Mouse (Mus musculus): ENCODE results near the gene Diexf.

Diexf gene

DNA sequence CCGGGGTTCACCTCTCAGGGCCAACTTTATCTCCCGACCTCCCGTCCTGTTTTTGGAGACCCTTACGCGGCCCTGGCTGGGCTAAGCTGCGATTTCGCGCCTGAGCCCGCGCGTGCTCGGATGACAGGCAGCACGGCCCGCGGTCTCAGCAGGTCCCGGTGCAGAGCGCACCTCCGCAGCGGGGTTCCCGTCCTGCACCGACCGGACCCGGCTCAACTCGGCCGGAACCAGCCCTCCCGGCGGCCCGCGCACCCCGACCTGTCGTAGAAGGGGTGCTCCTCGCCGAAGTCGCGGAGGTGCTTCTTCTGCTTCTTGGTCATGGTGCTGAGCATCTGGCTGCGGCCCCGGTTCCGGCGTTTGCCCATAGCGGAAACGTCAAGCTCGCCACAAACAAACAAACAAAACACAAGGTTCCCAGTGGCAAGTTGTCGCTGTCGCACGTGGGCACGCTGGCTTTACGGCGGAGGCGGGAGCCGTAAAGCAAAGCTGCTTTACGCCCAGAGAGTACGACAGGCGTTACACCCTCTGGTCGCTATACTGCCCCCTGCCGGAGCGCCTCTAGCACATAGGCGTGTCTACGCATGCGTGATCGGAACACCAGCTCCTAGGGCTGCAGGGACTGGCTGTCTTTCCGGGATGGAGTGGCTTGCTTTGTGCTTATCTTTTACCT, at the start of gene Diexf:
TSS of gene Diexf (minus strand) at position 487 of the 670 bp plus-strand sequence.
- ATAC-seq (ENCODE audit: insufficient number of reproducible peaks, low FRiP score, low TSS enrichment), result peak; percentile 95

GRCm38 (mm10) chr1:193174143-193174733, 44.2 kb upstream of the Diexf start:
- ATAC-seq (ENCODE audit: insufficient number of reproducible peaks, low FRiP score, low TSS enrichment), result no peak

GRCm38 (mm10) chr1:193173810-193174129, 43.7 kb upstream of the Diexf start:
- ATAC-seq (ENCODE audit: insufficient number of reproducible peaks, low FRiP score, low TSS enrichment), result no peak

DNA sequence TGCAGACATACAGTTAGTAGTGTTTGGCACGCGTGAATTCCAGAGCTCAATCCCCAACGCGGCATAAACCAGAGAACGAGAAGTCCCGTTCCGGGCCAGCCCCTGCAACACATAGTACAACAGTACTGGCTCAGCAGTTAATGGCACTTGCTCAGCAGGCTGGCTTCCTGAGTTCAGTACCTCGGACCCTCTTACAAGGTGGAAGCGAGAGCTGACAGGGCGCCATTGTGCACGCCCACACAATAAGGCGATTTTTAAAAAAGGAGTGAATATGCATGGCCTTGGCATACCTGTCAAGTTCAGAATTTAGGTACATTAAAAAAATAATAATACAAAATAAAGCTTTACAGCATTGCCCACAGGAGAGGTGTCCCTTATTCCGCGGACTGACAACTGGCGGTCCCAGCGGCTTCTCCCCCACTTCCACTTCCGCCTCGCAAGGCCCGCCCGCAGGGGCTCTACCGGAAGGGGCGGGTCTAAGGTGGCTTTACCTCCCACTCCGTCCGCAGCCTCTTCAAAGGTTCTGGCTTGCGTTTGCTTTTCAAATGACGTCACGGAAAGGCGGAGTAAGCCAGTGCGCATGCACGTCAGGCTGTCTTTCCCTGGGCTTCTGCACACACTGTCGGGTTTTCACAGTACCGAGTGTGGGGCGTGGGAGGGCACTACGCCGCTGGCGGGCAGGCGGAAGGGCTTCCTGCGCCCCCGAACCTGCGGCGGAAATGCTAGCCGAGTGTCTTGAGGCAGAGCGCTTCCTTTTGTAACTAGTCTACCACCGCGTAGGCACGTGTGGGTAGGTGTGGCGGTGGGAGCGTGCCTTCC, 43.1 kb upstream of the Diexf start:
- peak; percentile 94 for ATAC-seq (ENCODE audit: insufficient number of reproducible peaks, low FRiP score, low TSS enrichment)

DNA sequence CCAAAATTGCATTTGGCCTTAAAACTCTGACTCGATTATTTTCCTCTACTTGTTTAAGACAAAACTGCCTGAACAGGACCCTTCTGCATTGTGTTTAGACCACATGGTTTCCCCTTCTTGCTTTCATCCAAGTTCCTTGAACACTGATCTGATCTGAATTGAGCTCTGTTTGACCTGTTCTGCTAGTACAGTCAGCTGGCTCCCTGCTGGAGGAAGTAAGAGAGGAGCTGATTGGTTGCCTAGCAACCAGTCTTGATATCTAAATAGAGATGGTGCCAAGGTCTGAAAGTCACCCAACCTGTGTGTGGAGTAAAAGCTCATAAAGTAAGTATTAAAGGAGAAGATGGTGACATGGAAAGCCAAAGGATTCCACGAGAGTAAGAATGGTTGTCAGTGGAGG, 39.8 kb upstream of the Diexf start:
- no peak for ATAC-seq (ENCODE audit: insufficient number of reproducible peaks, low FRiP score, low TSS enrichment)

DNA sequence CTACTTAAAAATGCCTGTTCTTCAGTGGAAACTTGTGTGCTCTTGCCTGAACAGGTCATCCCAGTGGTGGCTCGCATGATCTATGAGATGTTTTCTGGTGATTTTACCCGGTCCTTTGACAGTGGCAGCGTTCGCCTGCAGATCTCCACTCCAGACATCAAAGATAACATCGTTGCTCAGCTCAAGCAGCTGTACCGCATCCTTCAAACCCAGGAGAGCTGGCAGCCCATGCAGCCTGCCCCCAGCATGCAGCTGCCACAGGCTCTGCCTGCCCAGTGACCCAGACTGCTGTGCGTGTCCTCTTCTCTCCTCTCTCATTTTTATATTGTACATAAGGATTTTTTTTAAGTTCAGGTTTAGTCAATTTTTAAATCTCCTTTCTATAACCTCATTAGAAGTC, 39.2 kb upstream of the Diexf start:
- no peak for ATAC-seq (ENCODE audit: insufficient number of reproducible peaks, low FRiP score, low TSS enrichment)

DNA sequence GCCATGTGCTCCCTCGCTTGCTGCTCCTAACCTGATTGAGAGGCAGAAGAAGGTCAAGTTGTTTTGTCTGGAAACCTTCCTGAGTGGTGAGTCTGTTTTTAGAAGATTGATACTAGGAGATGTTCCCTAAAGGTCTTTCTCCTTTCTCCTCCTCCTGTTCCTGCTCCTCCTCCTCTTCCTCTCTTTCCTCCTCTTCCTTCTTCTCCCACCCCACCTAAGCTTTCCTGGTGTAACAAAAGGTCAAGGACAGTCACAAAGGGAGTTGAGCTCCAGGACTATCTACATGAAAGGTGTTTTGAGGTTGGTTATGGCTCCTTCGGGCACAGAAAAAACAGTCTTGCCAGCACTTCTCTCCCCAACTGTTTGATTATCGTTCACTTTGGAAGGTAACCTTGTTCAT, 37.7 kb upstream of the Diexf start, which contains the start of gene A130010J15Rik:
TSS of gene A130010J15Rik (plus strand) at position 301 of the 400 bp plus-strand sequence.
- ATAC-seq (ENCODE audit: insufficient number of reproducible peaks, low FRiP score, low TSS enrichment), result no peak

DNA sequence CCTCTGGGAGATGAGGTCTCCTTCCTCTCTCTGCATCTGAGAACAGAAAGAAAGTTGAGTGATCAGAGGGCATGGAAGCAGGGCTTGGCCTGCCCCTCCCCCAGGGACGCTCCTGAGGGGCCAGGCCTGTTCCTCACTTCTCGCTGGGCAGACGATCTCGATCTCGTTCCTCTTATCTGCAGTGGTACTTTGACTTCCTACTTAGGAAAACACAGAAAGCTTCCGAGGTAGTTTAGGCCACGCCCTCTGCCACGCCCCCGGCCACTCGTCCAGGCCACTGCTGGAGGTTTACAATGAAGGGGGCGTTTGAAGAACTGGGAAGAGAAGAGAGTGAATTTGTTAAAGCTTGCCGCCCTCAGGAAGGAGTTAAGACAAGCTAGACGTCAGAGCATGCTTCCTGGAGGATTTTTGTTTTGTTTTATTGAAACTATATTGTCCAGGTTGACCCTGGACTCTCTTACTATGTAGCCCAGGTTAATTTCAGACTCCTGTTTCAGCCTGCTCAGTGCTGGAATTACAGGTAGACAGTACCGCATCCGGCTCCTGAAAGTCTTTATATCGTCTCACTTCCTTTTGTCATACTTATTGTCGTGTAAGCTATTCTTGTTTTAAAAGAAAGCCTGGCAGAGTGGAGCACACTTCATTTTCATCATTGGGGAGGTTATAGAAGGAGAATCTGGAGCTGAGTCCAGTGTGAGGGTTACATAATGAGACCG, 30.4 kb upstream of the Diexf start:
- no peak for ATAC-seq (ENCODE audit: insufficient number of reproducible peaks, low FRiP score, low TSS enrichment)

DNA sequence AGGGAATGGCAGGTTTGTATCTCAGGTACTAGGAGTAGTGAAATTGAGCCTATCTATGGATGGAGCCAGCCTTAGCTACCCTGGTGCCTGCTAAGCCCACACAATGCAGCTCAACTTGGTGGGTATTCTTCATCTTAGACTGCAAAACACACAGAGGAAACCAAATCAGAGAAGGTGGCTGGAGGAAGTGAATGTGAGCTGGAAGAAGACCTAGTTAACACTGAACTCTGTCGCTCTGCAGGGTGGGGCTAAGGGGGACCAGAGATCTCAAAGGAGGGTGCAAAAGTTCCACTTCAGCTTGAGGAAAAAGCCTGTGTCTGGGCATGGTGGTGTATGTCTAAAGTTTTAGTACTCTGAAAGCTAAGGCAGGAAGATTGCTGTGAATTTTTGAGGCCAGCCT, 29.5 kb upstream of the Diexf start:
- ATAC-seq (ENCODE audit: insufficient number of reproducible peaks, low FRiP score, low TSS enrichment), result no peak

DNA sequence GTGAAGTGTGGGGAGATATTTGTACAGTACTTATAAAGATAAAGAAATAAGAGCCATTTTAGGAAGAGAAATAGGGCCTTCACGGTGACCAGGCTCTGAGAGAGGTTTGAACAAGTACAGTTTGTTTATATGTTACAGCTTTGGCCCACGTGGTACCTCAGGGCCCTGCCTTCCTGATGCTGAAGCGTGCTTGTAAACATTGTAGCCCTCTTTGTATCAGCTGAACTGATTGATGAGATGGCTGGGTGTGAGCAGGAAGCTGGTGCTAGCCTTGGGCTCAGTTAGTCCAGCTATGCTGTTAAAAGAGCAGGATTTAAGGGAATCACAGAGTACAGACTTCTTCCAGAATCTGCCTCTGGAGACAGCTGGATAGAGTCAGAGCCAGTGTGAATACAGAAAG, 29.1 kb upstream of the Diexf start:
- ATAC-seq (ENCODE audit: insufficient number of reproducible peaks, low FRiP score, low TSS enrichment), result no peak

DNA sequence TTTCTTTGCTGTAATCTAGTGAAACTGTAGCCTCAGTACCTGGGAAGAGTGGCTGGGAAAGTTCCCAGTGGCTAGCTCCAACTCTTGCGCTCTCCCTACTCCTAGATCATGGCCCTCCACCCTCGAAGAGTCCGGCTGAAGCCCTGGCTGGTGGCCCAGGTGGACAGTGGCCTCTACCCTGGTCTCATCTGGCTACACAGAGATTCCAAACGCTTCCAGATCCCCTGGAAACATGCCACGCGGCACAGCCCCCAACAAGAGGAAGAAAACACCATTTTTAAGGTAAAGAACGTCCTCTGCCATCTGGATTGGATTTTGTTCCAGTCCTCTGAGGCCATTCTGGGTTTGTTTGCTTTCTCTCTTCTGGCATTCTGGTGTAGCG, 27.0 kb upstream of the Diexf start:
- no peak for ATAC-seq (ENCODE audit: insufficient number of reproducible peaks, low FRiP score, low TSS enrichment)

GRCm38 (mm10) chr1:193156316-193157110, 26.4 kb upstream of the Diexf start:
- no peak for ATAC-seq (ENCODE audit: insufficient number of reproducible peaks, low FRiP score, low TSS enrichment)

GRCm38 (mm10) chr1:193153561-193153960, 23.5 kb upstream of the Diexf start:
- no peak for ATAC-seq (ENCODE audit: insufficient number of reproducible peaks, low FRiP score, low TSS enrichment)

- ATAC-seq (ENCODE audit: insufficient number of reproducible peaks, low FRiP score, low TSS enrichment), result no peak
Observed at GRCm38 (mm10) chr1:193152872-193153271, 22.8 kb upstream of the Diexf start, which contains the start of gene Irf6. Gene Irf6, plus strand, starts transcription at chr1:193153111.

DNA sequence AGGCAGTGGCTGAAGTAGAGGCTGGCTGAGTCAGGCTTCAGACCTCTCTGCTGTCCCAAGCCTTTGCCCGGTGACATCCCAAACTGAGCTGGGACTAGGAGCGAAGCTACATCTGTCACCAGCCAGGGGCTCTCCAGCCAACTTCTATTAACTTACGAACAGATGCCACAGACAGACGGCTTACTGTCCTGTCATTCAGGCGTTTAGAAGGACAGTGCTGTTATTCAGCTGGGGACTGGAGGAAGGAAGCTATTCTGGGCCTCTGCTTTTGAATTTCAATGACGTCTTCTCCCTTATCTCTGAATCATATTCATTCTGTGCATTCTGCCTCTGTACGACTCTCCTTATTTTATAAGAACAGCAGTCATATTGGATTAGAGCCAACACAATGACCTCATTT, 21.1 kb upstream of the Diexf start:
- ATAC-seq (ENCODE audit: insufficient number of reproducible peaks, low FRiP score, low TSS enrichment), result no peak

GRCm38 (mm10) chr1:193149231-193149630, 19.2 kb upstream of the Diexf start:
- ATAC-seq (ENCODE audit: insufficient number of reproducible peaks, low FRiP score, low TSS enrichment), result no peak

GRCm38 (mm10) chr1:193146416-193146815, 16.3 kb upstream of the Diexf start:
- ATAC-seq (ENCODE audit: insufficient number of reproducible peaks, low FRiP score, low TSS enrichment), result no peak

DNA sequence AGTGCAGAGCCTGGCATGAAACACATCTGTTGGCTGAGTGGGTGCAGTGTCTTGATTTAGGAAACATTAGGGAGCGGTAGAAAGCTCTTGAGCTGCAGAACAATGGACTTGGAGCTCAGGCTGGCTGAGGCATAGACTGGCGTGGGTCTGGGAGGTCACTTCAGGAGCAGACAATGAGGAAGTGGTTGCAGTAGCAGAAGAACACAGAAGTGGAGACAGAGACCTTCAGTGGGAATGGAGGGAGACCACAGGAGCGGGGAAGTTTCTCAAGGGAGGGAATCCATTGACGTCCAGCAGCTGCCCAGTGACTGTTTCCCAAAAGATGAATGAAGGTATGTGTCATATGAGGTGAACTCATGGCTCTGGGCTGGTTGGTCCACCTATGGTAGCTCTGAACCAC, 15.0 kb upstream of the Diexf start:
- ATAC-seq (ENCODE audit: insufficient number of reproducible peaks, low FRiP score, low TSS enrichment), result no peak

- no peak for ATAC-seq (ENCODE audit: insufficient number of reproducible peaks, low FRiP score, low TSS enrichment)
Observed at GRCm38 (mm10) chr1:193144516-193144915, 14.4 kb upstream of the Diexf start.

- ATAC-seq (ENCODE audit: insufficient number of reproducible peaks, low FRiP score, low TSS enrichment), result no peak
Observed at GRCm38 (mm10) chr1:193142517-193143062, 12.5 kb upstream of the Diexf start.

All from cerebellum, adult (tissue).